In genomic region chr5:77909218-77909617, GRCm38 (mm10) we compare ENCODE assay signal across 9 mouse cellular contexts.
DNase-seq lines count a peak whose midpoint lies in the region; ATAC-seq and TF ChIP-seq lines count a peak whose summit lies in the region.
"Had no signal": no experiment of that assay in that cellular context is flagged by ENCODE, and none has a peak within 500 bp of the region (broad histone marks: within the 10 kb centered on the region; RNA-seq: fewer than 3 reads in every experiment).

No protein-coding gene starts in this region.

- no peaks in the 10 kb centered on the region for H3K9me3 ChIP-seq in hindbrain, postnatal 0 days (ENCODE audit: low read length)
- H3K9me3 ChIP-seq in hindbrain, embryonic 14.5 days (ENCODE audit: control insufficient read depth, low read length): no peaks in the 10 kb centered on the region
- H3K9me3 ChIP-seq in ES-E14 (ENCODE audit: control insufficient read depth, insufficient read depth, low read depth, low read length): no peaks in the 10 kb centered on the region
- H3K9me3 ChIP-seq: liver, embryonic 13.5 days had no signal

- in situ Hi-C loops in ES-E14 (cut with MboI; ENCODE audit: low sequenced_read_pairs in 2 of 2, unreplicated experiment in 2 of 2): no loop called here

- no peak overlapping the region for H3K9ac ChIP-seq in hindbrain, postnatal 0 days (replicated peaks; ENCODE audit: low read length)
- H3K9ac ChIP-seq in hindbrain, embryonic 14.5 days: no peak overlapping the region
- H3K9ac ChIP-seq in ES-E14 (ENCODE audit: insufficient read depth, low read depth, low read length, poor library complexity, severe bottlenecking): no peak overlapping the region
- H3K9ac ChIP-seq: liver, embryonic 13.5 days had no signal

- no peaks in the 10 kb centered on the region for H3K27me3 ChIP-seq in hindbrain, postnatal 0 days (ENCODE audit: insufficient read depth, low read length)
- no peaks in the 10 kb centered on the region for H3K27me3 ChIP-seq in hindbrain, embryonic 14.5 days (ENCODE audit: control insufficient read depth, insufficient read depth, low read length)
- H3K27me3 ChIP-seq: liver, embryonic 13.5 days had no signal

- H3K4me3 ChIP-seq in hindbrain, postnatal 0 days (ENCODE audit: low read length): no peak overlapping the region
- H3K4me3 ChIP-seq in hindbrain, embryonic 14.5 days (replicated peaks; ENCODE audit: low read length): no peak overlapping the region
- no peak overlapping the region for H3K4me3 ChIP-seq in ES-E14 (ENCODE audit: insufficient read depth in 1 of 2, low read depth in 1 of 2, low read length in 2 of 2, poor library complexity in 1 of 2, severe bottlenecking in 1 of 2)
- H3K4me3 ChIP-seq: liver, embryonic 13.5 days had no signal

- no peaks in the 10 kb centered on the region for H3K36me3 ChIP-seq in hindbrain, postnatal 0 days (ENCODE audit: insufficient read depth, low read length)
- H3K36me3 ChIP-seq in hindbrain, embryonic 14.5 days (replicated peaks; ENCODE audit: control insufficient read depth, insufficient read depth): no peaks in the 10 kb centered on the region
- no peaks in the 10 kb centered on the region for H3K36me3 ChIP-seq in ES-E14 (ENCODE audit: control insufficient read depth, insufficient read depth, low read length, poor library complexity, severe bottlenecking)
- H3K36me3 ChIP-seq: liver, embryonic 13.5 days had no signal

- no peaks in the 10 kb centered on the region for H3K4me1 ChIP-seq in hindbrain, postnatal 0 days (ENCODE audit: insufficient read depth, low read length)
- H3K4me1 ChIP-seq in hindbrain, embryonic 14.5 days (replicated peaks; ENCODE audit: control insufficient read depth, insufficient read depth, low read length): no peaks in the 10 kb centered on the region
- H3K4me1 ChIP-seq in ES-E14 (ENCODE audit: control insufficient read depth in 2 of 2, insufficient read depth in 2 of 2, low read length in 2 of 2, poor library complexity in 1 of 2): no peaks in the 10 kb centered on the region
- H3K4me1 ChIP-seq: liver, embryonic 13.5 days had no signal

- 52% methylated on average over 6 of the region's 6 CpGs for WGBS in hindbrain, postnatal 0 days
- 52% methylated on average over 6 of the region's 6 CpGs for WGBS in hindbrain, embryonic 14.5 days

- peak; percentile 61 for TF ChIP-seq CTCF in hindbrain, postnatal 0 days (IDR thresholded peaks at IDR 0.05; ENCODE audit: low read depth)

- no peak for ATAC-seq in hindbrain, postnatal 0 days
- no peak for ATAC-seq in hindbrain, embryonic 14.5 days (ENCODE audit: low FRiP score)
- 0 out of 2 replicates have a peak, but pooled peaks have one; percentile 37 for ATAC-seq in granulocyte monocyte progenitor cell, adult 5-6 weeks (replicated peaks; ENCODE audit: poor library complexity, severe bottlenecking)
- ATAC-seq in monocyte, adult 5-6 weeks (replicated peaks; ENCODE audit: insufficient number of reproducible peaks, low FRiP score, low TSS enrichment, poor library complexity, severe bottlenecking): no peak

- H3K4me2 ChIP-seq in hindbrain, postnatal 0 days (ENCODE audit: low read depth, low read length): no peak overlapping the region
- no peak overlapping the region for H3K4me2 ChIP-seq in hindbrain, embryonic 14.5 days (replicated peaks)
- H3K4me2 ChIP-seq: liver, embryonic 13.5 days had no signal

- intact Hi-C loops in gastrocnemius, postnatal 14 days (cut with DNase I; ENCODE audit: low total_unique reads): no loop called here
- intact Hi-C loops in left cerebral cortex, postnatal 4 days (cut with DNase I): no loop called here

- DNase-seq in hindbrain, postnatal 0 days (ENCODE audit: low spot score): peak; percentile 26
- no peak for DNase-seq in hindbrain, embryonic 14.5 days (ENCODE audit: low spot score)
- DNase-seq in 416B (ENCODE audit: low read depth) (peak; percentile 51), ES-E14 (ENCODE audit: low read depth, low spot score) (peak; percentile 31)
- no peak for DNase-seq in gastrocnemius, postnatal 14 days
- no peak for DNase-seq in left cerebral cortex, postnatal 4 days
- DNase-seq: liver, embryonic 13.5 days had no signal

- no peak overlapping the region for H3K27ac ChIP-seq in hindbrain, postnatal 0 days
- no peak overlapping the region for H3K27ac ChIP-seq in hindbrain, embryonic 14.5 days
- no peak overlapping the region for H3K27ac ChIP-seq in ES-E14 (ENCODE audit: insufficient read depth, low read depth, low read length, poor library complexity, severe bottlenecking)
- H3K27ac ChIP-seq: liver, embryonic 13.5 days had no signal

TF ChIP-seq in ES-E14, 5 proteins besides CTCF, POLR2A, EP300 and RAD21:
- TF ChIP-seq CHD2 (IDR thresholded peaks at IDR 0.05; ENCODE audit: low read depth, low read length) (no peak), ZC3H11A (IDR thresholded peaks at IDR 0.05; ENCODE audit: borderline replicate concordance, low read depth, low read length) (no peak), MAFK (IDR thresholded peaks at IDR 0.05; ENCODE audit: insufficient read depth, low read depth, low read length) (no peak), ZNF384 (IDR thresholded peaks at IDR 0.05; ENCODE audit: low read depth, low read length) (no peak), HCFC1 (IDR thresholded peaks at IDR 0.05; ENCODE audit: borderline replicate concordance, insufficient read depth, low read length) (no peak)

Comparison
In these comparisons a context has a peak if more than half of its experiments do, and no peak if none do; other contexts are left out.
1. DNase-seq: peak in hindbrain, postnatal 0 days (single experiment), 416B (single experiment) and ES-E14 (single experiment); none in hindbrain, embryonic 14.5 days (single experiment), gastrocnemius, postnatal 14 days (single experiment) and left cerebral cortex, postnatal 4 days (single experiment).